Mouse (Mus musculus): ENCODE results near the gene Slc32a1.

DNA sequence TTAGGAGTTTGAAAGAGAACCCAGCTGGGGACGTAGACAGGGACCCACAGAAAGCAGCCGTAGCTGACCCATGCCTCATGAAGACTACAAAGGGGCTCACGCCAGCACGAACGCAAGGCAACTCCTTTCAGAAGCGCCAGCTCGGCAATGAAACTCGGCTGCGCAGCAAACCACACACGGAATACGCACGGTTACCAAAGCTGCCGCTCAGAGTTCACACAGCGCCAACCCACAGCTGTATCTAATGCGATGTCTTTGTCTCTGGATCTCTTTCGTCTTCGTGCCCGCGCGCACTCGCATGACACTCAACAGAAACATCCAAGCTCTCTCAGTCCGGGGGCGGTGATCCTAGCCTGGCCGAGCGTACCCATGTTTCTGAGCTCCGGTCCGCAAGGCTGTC is 886 bp upstream of the Slc32a1 start:
- no peak for TF ChIP-seq POLR2A (IDR thresholded peaks at IDR 0.05; ENCODE audit: borderline replicate concordance, low read depth, low read length)
- no peak for TF ChIP-seq CTCF (IDR thresholded peaks at IDR 0.05; ENCODE audit: low read depth, low read length)
